Mouse (Mus musculus): ENCODE measurements around the gene Park7.

DNA sequence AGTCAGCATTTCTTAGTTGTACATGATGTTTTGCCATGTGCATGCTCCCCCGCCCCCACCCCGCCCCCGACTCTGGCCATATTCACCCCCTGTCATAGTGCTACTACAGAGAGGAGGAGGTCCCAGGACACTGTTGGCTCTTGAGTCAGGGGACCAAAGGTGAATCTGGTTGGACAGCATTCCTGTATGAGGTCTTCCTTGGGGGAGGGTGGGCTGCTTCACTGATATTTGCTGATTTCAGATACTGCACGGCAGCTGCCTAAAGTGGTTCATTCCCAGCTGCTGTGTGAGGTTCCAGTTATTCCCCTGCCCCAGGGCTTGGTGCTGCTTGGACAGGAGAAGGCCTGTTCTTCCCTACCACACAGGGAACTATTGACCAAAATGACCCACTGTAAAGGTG, 25.7 kb downstream of the Park7 start:
- TF ChIP-seq CTCF (IDR thresholded peaks at IDR 0.05; ENCODE audit: insufficient read depth, low read length) (no peak), POLR2A (IDR thresholded peaks at IDR 0.05; ENCODE audit: borderline replicate concordance, extremely low read depth, low read depth, low read length) (no peak)
